Mouse (Mus musculus) liver, embryonic 12.5 days (tissue): ENCODE data around the gene Prkd1. TPM values are rescaled to one million over a fixed set of nuclear protein-coding genes. Genes with fewer than 3 reads are reported as not detected.
A peak's percentile ranks its signal among the peaks of the same experiment; 100 is the strongest.
"Not testable (repeated sequence)": the region's sequence is repeated elsewhere in the genome, so short reads cannot be mapped to it uniquely, and the experiment has no call there.

Source experiments
- ATAC-seq: fragments of 200-750 bp; cut with Nextera tagmentation; 2 replicates; pipeline ENCODE4 v1.8.0; 2017; ENCODE audit warnings: moderate number of reproducible peaks, mild to moderate bottlenecking, moderate library complexity
- H3K27ac ChIP-seq: fragments of 300-500 bp; sonication (generic); 2 replicates; pipeline ENCODE4 v1.5.1; 2016; ENCODE audit warnings: mild to moderate bottlenecking
- H3K27me3 ChIP-seq: fragments of 300-500 bp; sonication (generic); replicated peaks from 2 replicates; pipeline ENCODE4 v1.6.1; 2016; ENCODE audit warnings: mild to moderate bottlenecking, moderate library complexity
- H3K36me3 ChIP-seq: fragments of 300-500 bp; sonication (generic); 2 replicates; pipeline ENCODE4 v1.6.1; 2016; ENCODE audit warnings: mild to moderate bottlenecking, moderate library complexity
- H3K4me1 ChIP-seq: fragments of 300-500 bp; sonication (generic); 2 replicates; pipeline ENCODE4 v1.6.1; 2016
- H3K4me2 ChIP-seq: fragments of 300-500 bp; sonication (generic); 2 replicates; pipeline ENCODE4 v1.6.1; 2016; ENCODE audit warnings: mild to moderate bottlenecking, moderate library complexity
- H3K4me3 ChIP-seq: fragments of 300-500 bp; sonication (generic); 2 replicates; pipeline ENCODE4 v1.5.1; 2016; ENCODE audit warnings: mild to moderate bottlenecking, moderate library complexity
- H3K9ac ChIP-seq: fragments of 300-500 bp; sonication (generic); 2 replicates; pipeline ENCODE4 v1.6.1; 2016; ENCODE audit warnings: mild to moderate bottlenecking, moderate library complexity
- H3K9me3 ChIP-seq: fragments of 300-500 bp; sonication (generic); replicated peaks from 2 replicates; pipeline ENCODE4 v1.6.1; 2016; ENCODE audit warnings: mild to moderate bottlenecking, moderate library complexity
- WGBS: fragments of 180-500 bp; shearing (Covaris S2); methylation state at CpG from one replicate; pipeline ENCODE4 v1.1.7; 2016; ENCODE audit not compliant: insufficient replicate concordance; 5-methylcytosine and 5-hydroxymethylcytosine counted together
- polyA plus RNA-seq: library from polyadenylated mRNA; unstranded; fragments of >200 nt; fragmentation: Nextera tagmentation; extraction: Ambion mirVana; gene quantifications from 2 replicates; pipeline ENCODE4 v1.2.1, GENCODE M21; 2016

Prkd1 gene
- 1.4 TPM in 2 replicates for polyA plus RNA-seq

DNA sequence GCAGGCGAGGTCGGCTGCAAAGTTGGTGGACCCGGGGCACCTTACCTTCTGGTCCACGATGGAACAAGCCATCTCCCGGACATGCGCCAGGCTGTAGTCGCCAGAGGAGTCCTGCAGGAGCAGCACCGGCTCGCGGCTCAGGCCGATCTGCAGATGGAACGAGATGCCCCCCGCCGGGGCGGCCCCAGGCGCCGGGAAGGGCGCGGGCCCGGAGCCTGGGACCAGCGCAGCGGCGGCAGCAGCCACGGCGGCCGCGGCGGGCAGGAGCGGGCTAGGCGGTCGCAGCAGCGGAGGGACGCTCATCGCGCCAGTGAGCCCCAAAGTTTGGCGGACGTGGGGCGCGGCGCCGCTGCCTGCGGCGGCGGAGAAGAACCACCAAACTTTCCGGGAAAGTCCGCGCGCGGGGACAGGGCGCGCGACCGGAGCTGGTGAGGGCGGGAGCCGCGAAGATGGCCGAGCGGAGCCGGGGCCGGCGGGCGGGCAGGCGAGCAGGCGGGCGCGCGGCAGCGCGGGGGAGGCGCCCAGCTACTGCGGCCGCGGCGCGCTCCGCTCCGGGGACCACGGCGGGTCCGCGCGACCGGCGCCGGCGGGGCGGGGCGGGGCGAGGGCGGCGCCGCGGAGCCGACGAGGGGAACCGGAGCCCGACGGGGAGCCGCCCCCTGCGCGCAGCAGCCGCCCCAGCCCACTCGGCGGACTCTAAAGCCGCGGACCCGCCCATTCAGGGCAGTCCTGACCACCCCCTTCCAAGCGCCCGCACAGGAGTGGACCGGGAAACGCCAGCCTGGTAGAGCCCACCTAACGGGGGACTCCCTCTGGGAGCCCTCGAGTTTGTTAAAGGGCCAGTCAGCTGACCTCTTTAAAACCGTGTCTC lies at the start of gene Prkd1:
Prkd1 (minus strand) TSS at position 428 of the 871 bp plus-strand sequence.
- Histone ChIP-seq H3K9me3 (no peaks in the 10 kb centered on the region), H3K27ac (no peak within 1 kb of the TSS), H3K27me3 (peaks cover 34% of the 10 kb centered on the region), H3K4me3 (peak within 1 kb of the TSS; percentile 70), H3K4me2 (peak within 1 kb of the TSS; percentile 90), H3K4me1 (peaks cover 16% of the 10 kb centered on the region), H3K36me3 (no peaks in the 10 kb centered on the region), H3K9ac (peak within 1 kb of the TSS; percentile 69)
- peak; percentile 80 for ATAC-seq
- under 1% methylated on average over 81 of the region's 114 CpGs for WGBS

DNA sequence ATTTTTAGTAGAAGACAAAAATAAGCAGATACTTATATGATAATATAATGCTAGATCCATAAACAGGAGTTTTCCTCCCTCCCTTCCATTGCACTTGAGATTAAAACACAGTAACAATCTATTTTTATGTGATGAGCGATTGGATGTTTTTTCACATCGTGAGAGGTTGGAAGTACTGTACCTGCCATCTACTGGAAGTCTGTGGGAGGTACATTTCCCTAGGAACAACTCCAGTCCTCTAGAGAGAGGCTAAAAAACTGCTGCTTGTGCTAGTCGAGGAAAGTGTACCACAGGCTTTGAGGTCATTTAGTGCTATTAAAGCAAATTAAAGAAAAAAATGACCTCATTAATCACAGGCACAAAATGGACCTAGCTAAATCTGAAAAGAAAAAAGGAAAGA lies 48.6 kb upstream of the Prkd1 start:
- Histone ChIP-seq H3K36me3 (no peaks in the 10 kb centered on the region), H3K4me3 (no peak overlapping the region), H3K9me3 (no peaks in the 10 kb centered on the region), H3K4me2 (no peak overlapping the region), H3K27me3 (no peaks in the 10 kb centered on the region), H3K4me1 (no peaks in the 10 kb centered on the region), H3K9ac (no peak overlapping the region), H3K27ac (no peak overlapping the region)
- ATAC-seq: no peak
- 17% methylated on average over 3 of the region's 3 CpGs for WGBS

DNA sequence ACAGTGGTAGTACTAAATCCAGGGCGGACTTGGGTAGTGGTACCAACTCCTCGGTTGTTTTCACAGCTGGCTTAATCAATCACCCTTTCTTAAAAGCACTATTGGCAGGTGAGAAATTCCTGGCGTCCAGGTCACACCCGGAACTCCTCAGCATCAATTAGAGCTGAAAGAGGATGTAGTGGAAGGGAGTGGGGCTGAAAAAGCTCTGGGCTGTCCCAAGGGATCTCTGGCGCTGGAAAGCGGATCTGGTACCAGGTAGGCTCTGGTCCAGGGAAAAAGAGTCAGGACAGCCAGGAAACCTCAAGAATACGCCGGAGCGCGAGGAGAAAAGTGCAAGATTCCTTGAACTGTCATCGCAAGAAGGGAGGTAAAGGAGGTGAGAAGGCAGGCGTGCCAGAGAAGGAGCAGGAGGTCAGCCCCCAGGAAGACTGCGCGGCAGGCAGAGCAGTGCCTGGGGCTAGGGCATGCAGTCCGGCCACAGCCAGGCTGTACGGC lies 675 bp downstream of the Prkd1 start:
- Histone ChIP-seq H3K9ac (peak overlapping the region; percentile 69), H3K27me3 (peaks cover 34% of the 10 kb centered on the region), H3K4me1 (peaks cover 21% of the 10 kb centered on the region), H3K36me3 (no peaks in the 10 kb centered on the region), H3K4me2 (peak overlapping the region; percentile 90), H3K9me3 (no peaks in the 10 kb centered on the region), H3K4me3 (peak overlapping the region; percentile 70), H3K27ac (no peak overlapping the region)
- 3% methylated on average over 16 of the region's 16 CpGs for WGBS
- ATAC-seq: peak; percentile 53

DNA sequence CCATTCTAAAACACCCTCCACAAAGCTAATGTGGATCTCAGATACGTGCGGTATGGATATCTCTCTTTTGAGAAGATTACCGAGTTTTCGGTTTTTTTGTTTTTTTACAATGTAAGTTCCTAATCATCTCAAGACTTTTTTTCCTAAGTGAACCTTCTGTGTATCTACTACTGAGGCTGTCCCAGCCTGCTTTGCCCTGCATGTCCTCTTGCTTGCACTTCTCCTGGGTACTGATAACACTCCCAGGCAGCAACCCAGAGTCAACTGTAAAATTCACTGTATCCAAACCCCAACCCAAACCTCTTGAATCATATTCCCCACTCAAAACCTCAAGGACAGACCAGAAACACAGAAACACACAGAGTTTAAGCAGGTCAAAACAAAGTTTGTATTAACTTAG lies 2.0 kb downstream of the Prkd1 start:
- no peaks in the 10 kb centered on the region for H3K9me3 ChIP-seq
- H3K9ac ChIP-seq: no peak overlapping the region
- no peak overlapping the region for H3K4me3 ChIP-seq
- WGBS: 53% methylated on average over 4 of the region's 4 CpGs
- peaks cover 34% of the 10 kb centered on the region for H3K27me3 ChIP-seq
- no peak overlapping the region for H3K27ac ChIP-seq
- peaks cover 21% of the 10 kb centered on the region for H3K4me1 ChIP-seq
- peak overlapping the region; percentile 90 for H3K4me2 ChIP-seq
- ATAC-seq: no peak
- no peaks in the 10 kb centered on the region for H3K36me3 ChIP-seq

DNA sequence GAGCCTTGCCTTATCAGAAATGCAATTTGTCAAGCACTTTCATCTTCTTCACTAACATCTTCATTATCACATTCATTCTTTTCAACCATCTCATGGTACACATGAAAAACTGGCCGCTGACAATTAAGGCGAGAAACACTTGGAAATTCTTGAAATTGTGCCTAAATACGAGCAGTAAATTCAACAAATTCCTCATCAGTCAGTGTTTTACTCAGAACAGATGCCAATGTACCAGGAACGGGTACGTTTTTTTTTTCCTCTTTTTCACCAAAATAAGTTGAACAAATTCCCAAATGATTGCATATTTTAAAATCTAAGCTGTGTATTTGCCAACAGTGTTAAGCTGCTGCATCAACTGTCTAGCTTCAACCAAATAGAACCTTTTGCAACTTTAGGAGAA lies 6.2 kb downstream of the Prkd1 start:
- H3K4me3 ChIP-seq: no peak overlapping the region
- H3K27ac ChIP-seq: no peak overlapping the region
- no peaks in the 10 kb centered on the region for H3K9me3 ChIP-seq
- no peak overlapping the region for H3K4me2 ChIP-seq
- no peaks in the 10 kb centered on the region for H3K36me3 ChIP-seq
- H3K9ac ChIP-seq: no peak overlapping the region
- ATAC-seq: no peak
- peaks cover 17% of the 10 kb centered on the region for H3K4me1 ChIP-seq
- peaks cover 2% of the 10 kb centered on the region; the same call in 1 of the 2 replicates for H3K27me3 ChIP-seq
- WGBS: 68% methylated on average over 5 of the region's 5 CpGs

DNA sequence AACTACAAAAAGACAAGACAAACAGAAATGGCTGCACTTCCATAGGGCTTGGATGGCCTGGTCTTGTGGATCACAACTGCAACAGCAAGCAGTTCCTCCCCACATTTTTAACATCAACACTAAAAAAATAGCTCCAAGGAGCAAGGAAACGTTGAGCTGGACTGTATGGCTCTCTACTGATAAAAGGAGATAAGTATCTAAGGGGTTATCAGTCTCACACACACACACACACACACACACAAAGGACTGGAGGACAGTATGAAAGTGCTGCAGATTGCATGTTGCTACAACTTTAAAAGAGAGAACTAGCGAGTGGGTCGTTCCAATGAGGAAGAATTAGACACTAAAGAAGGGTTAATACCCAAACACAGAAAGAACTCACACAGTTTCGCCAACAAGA lies 8.7 kb downstream of the Prkd1 start:
- no peaks in the 10 kb centered on the region for H3K36me3 ChIP-seq
- H3K27ac ChIP-seq: no peak overlapping the region
- no peak overlapping the region for H3K9ac ChIP-seq
- peak overlapping the region; percentile 25 for H3K4me2 ChIP-seq
- H3K27me3 ChIP-seq: no peaks in the 10 kb centered on the region
- H3K4me3 ChIP-seq: no peak overlapping the region
- H3K9me3 ChIP-seq: no peaks in the 10 kb centered on the region
- H3K4me1 ChIP-seq: peaks cover 15% of the 10 kb centered on the region
- ATAC-seq: peak; percentile 83
- WGBS: 28% methylated on average over 4 of the region's 4 CpGs

DNA sequence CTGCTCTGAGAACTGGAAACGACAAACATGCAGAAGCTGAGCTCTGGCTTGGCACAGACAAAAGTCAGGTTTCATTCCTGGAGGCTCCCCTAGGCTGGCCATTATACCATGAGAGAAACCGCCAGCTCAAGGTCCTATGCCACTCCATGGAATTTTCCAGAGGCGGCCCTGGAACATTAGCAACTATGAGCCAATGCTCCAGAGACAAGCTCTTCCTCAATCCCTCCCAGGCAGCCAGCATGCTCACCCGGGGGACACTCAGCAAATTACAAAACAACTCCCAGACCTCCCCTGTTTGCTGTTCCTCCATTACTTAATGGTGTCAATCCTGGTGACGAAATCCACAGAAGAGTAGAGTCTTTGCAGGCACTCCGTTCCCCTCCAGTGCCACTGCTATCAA lies 14.5 kb downstream of the Prkd1 start:
- H3K36me3 ChIP-seq: no peaks in the 10 kb centered on the region
- H3K4me3 ChIP-seq: no peak overlapping the region
- H3K4me1 ChIP-seq: no peaks in the 10 kb centered on the region; the same call in 1 of the 2 replicates
- no peaks in the 10 kb centered on the region for H3K9me3 ChIP-seq
- no peaks in the 10 kb centered on the region for H3K27me3 ChIP-seq
- no peak overlapping the region for H3K9ac ChIP-seq
- 52% methylated on average over 6 of the region's 6 CpGs for WGBS
- no peak overlapping the region for H3K4me2 ChIP-seq
- no peak for ATAC-seq
- no peak overlapping the region for H3K27ac ChIP-seq

DNA sequence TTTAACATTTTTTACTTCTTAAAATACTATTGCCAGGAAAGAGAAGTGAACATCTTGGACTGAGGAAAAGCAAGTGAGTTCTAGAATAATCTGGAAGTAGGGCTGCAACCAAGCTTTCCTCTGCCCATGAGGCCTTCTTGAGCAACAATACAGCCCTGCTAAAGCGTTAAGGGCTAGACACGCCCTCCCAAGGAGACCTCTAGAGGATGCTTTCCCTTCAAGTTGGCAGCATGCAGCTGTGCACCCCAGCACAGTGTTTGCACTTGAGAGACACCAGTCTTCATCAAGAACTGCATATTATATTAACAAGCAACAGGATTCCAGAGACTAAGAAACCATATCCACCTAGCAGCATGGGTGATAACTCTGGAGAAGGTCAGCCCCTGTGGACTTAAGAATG lies 22.8 kb downstream of the Prkd1 start:
- H3K27ac ChIP-seq, H3K36me3 ChIP-seq, H3K4me3 ChIP-seq, H3K4me1 ChIP-seq, ATAC-seq, H3K9me3 ChIP-seq, H3K4me2 ChIP-seq, H3K27me3 ChIP-seq, H3K9ac ChIP-seq: not testable (repeated sequence)
- WGBS: 57% methylated on average over 2 of the region's 2 CpGs

DNA sequence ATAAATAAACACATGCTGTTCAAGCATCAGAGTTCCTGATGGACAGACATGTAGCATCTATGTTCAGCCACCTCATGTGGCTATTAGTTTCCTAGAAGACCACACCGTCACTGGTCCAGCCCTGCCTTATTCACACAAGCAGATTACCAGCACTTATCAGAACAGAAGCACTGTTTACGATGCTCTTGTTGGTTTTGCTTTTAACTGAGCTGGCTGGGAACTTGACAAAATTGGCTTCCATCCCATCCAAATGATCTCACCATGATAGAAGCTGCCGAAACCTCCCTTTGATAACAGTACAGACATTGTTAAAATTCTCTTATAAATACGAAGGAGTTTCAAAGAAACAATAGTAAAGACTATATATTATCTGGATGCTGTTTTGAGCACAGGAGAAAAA lies 24.7 kb downstream of the Prkd1 start:
- no peak overlapping the region for H3K4me2 ChIP-seq
- no peak for ATAC-seq

DNA sequence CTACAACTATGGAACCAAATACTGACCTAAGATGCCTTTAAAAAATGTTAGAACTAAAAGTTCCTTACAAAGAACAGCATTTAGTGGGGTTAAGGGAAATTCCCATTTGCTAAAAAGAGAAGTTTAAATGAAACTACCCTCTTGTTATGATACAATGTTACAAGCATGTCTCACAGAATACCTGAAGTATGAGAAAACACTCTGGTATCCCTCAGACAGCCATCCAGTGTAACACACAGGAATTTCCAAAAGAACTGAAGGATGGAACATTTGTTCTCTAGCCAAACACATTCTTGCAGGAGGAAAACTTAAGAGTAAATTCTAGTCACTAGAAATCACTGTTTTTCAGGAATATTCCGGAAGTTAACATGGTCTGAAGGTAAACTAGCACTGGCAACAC lies 33.0 kb downstream of the Prkd1 start:
- no peak overlapping the region for H3K9ac ChIP-seq
- H3K27ac ChIP-seq: no peak overlapping the region
- no peaks in the 10 kb centered on the region for H3K36me3 ChIP-seq
- 83% methylated on average over 1 of the region's 1 CpGs for WGBS
- H3K4me2 ChIP-seq: no peak overlapping the region
- H3K27me3 ChIP-seq: no peaks in the 10 kb centered on the region
- H3K9me3 ChIP-seq: no peaks in the 10 kb centered on the region
- no peak for ATAC-seq
- H3K4me1 ChIP-seq: no peaks in the 10 kb centered on the region
- H3K4me3 ChIP-seq: no peak overlapping the region

More for the DNA sequence above, 24.7 kb downstream of the Prkd1 start:
- H3K27ac ChIP-seq: no peak overlapping the region
- no peaks in the 10 kb centered on the region for H3K27me3 ChIP-seq
- WGBS: 53% methylated on average over 4 of the region's 4 CpGs
- no peaks in the 10 kb centered on the region for H3K36me3 ChIP-seq
- H3K9me3 ChIP-seq: no peaks in the 10 kb centered on the region
- H3K9ac ChIP-seq: no peak overlapping the region
- H3K4me3 ChIP-seq: no peak overlapping the region
- H3K4me1 ChIP-seq: no peaks in the 10 kb centered on the region

DNA sequence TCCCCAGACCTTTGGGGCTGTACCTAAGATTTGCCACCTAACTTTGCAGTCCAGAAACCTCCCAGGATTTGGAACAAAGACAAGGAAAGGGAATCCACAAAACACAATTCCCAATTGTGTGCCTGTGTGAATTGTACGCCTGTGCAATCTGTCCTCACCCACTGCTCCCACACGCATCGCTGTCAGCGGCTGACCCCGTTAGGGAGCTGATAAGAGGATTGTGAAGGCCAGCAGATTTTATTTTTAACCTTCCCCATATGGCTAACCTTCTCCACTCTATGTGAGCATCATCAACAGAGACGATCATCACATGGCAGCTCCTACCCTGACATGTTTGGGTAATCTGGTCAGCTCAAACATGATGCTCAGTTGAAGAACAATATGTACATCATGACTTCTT lies 34.6 kb downstream of the Prkd1 start:
- Histone ChIP-seq H3K4me2 (no peak overlapping the region), H3K27me3 (no peaks in the 10 kb centered on the region), H3K36me3 (no peaks in the 10 kb centered on the region), H3K9me3 (no peaks in the 10 kb centered on the region), H3K4me1 (no peaks in the 10 kb centered on the region), H3K9ac (no peak overlapping the region), H3K27ac (no peak overlapping the region), H3K4me3 (no peak overlapping the region)
- no peak for ATAC-seq
- 56% methylated on average over 6 of the region's 6 CpGs for WGBS

DNA sequence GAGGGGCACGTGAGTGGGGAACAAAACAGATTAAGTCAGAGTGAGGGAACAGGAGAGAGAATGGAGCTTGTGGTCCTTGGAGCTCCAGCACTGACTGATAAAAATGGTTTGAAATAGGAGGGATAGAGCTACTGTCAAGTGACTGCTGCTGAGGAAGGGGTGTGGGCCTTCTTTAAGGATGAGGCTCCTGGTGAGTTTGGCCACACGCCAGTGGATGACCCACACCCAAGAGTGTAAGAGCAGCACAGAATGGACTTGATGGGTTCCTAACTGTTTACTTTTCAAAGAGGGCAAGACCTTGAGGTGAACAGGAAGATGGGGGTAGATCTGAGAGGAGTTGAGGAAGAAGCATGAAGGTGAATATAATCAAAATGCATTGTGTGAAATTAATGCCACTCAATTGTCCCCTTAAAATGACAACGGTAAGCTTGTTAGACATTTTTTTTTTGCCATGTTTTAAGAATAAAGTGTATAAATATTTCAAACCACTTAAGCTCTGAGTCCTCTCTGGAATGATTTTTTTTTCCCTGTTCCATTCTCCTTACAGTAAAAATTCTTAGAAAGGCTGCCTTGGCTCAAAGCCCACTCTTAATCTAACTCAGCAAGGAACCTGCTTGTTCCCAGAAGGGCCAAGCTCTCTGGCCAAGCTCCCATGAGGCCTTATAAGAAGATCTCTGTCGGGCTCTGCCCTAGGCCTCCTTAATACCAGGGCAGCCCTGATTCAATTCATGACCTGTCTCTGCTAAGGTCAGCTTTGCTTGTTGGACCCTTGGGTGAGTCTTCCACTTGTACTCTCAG lies 42.0 kb downstream of the Prkd1 start:
- Histone ChIP-seq H3K4me3 (no peak overlapping the region), H3K27me3 (no peaks in the 10 kb centered on the region), H3K4me1 (no peaks in the 10 kb centered on the region), H3K9ac (no peak overlapping the region), H3K4me2 (no peak overlapping the region), H3K36me3 (no peaks in the 10 kb centered on the region), H3K9me3 (no peaks in the 10 kb centered on the region), H3K27ac (no peak overlapping the region)
- WGBS: 66% methylated on average over 4 of the region's 4 CpGs
- ATAC-seq: no peak
